Mouse (Mus musculus): ENCODE results near the gene Avpr2. TPM values are rescaled to one million over a fixed set of nuclear protein-coding genes. Genes with fewer than 3 reads are reported as not detected.

The Avpr2 gene
- polyA plus RNA-seq (2012; ENCODE audit: low replicate concordance), result 0.46 TPM in 1 of 2 replicates, not detected in the other

DNA sequence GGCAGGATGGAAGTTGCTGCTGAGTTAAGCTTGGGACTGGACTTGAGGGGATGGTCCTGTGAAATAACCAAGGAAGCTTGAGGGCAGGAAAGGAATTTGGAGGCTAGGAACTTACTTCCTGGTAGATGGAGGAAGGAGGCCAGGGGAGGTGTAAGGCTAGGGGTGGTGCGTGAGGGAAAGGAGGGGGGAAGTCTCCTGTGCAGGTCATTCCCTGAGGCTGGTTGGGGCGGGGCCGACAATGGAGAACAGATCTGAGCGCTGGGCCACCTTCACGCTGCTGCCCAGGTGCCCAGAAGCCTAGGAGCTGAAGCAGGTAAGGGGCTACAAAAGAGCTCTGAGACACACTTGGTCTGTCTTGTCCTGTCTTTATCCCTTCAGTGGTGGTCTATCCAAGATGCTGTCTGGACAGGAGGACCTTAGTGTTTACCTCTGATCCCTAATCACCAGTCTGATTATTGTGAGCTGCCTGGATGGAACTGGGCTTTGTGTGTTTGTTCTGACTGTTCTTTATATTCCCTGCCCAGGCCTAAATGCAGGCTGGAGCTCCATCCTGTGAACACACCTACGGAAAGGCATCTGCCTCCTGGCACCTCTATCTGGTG lies at the start of gene Avpr2:
Gene Avpr2, plus strand, starts transcription at position 552 of the 602 bp plus-strand sequence.

DNA sequence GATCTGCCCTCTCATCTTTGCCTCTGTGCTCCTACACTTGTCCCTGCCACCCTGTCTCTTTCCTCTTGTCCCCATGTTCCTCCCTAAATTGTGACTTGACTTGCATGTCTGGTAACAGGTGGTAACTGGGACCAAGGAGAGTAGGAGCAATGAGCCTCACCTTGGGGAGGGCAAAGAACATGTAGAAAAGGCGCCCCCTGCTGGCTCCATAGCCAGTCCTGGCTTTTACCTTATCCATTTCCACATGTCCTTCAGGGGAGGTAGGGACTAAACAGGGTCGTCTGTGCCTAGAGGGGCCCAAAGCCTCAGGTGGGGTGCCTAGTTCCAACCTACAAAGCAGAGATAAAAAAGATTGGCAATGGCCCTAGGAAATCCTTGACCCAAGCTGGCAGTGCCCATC lies 3.8 kb downstream of the Avpr2 start, which contains the start of gene L1cam:
Gene L1cam, minus strand, starts transcription at position 387 of the 400 bp plus-strand sequence.

DNA sequence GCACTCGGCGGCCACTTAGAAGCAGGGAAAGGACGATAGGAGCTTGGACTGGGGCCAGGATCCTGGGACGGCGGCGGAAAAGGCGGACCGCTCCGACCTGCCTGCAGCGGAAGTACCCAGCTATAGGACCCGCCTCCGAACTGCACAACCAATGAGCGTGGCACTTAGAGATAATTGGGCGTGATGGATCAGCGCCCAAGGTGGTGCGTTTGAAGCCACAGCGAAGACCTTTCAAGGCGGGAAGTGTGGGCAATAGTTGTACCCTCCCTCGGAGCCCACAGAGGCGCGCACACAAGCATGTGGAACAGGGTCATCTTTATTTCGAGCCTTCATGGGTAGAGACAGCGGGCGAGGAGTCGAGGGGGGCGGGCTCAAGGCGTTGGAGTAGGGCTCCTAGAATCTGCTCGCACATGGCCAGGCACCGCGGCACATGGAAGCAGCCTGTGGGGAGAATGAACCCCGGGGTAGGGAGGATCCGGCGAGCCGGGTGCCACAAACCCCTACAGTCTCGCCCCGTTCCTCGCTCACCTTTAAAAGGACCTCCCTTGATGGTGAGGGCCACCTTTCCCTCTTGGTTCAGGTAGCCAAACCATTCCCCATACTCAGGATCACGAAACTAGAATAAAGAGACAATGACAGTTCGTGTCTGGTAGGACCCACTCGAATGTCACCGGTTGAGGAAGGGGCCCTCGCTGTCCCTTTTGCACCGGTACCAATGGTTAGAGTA lies 30.1 kb downstream of the Avpr2 start, which contains the start of the genes Arhgap4 and Naa10:
Gene Arhgap4, minus strand, starts transcription at position 48 of the 727 bp plus-strand sequence.
Gene Naa10, minus strand, starts transcription at position 122 of the 727 bp plus-strand sequence.

DNA sequence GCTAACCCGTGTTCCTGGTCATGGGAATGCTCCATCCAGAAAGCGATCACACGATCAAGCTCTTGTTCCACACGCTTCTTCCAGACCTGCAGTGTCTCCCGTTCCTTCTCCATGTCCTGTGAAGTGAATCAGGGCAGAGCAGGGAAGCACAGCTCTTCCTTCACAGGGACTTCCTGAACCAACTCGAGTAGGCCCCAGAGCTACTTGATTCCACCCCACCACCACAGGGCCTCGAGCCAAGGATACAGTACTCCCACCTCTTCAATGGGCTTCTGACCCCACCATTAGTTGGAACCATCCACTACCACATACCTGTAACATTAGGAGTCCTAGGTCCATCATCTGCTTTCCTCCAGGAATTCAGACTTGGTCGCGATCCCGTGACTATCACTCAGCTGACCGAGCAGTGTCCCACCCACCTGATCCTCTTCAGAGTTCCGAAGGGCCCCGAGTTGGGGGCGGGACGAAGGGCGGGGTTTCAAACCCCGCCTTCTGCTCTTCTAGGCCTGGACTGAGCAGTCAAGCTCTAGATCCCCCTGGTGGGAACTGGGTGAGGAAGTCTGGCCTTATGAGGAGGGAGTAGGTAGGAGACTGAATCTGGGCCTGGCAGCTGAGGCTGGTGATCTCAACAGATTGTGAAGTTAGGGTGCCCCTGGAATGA lies 38.6 kb downstream of the Avpr2 start, which contains the start of gene Renbp:
Gene Renbp, minus strand, starts transcription at position 449 of the 661 bp plus-strand sequence.

Other genes with a start within 250 kb of the Avpr2 start
- 0.21 and 0.50 TPM in 2 replicates for gene Pnck, start 232.0 kb upstream of the Avpr2 start, polyA plus RNA-seq (2012; ENCODE audit: low replicate concordance)
- gene Slc6a8, start 219.0 kb upstream of the Avpr2 start, polyA plus RNA-seq (2012; ENCODE audit: low replicate concordance), result 0.57 and 0.89 TPM in 2 replicates
- 5.8 and 8.4 TPM in 2 replicates for gene Bcap31, start 175.9 kb upstream of the Avpr2 start, polyA plus RNA-seq (2012; ENCODE audit: low replicate concordance)
- 10.7 and 18.0 TPM in 2 replicates for gene Abcd1, start 175.5 kb upstream of the Avpr2 start, polyA plus RNA-seq (2012; ENCODE audit: low replicate concordance)
- gene Plxnb3, start 135.0 kb upstream of the Avpr2 start, polyA plus RNA-seq (2012; ENCODE audit: low replicate concordance), result 0.75 and 0.76 TPM in 2 replicates
- 3.0 and 9.8 TPM in 2 replicates for gene Srpk3, start 117.7 kb upstream of the Avpr2 start, polyA plus RNA-seq (2012; ENCODE audit: low replicate concordance)
- gene Idh3g, start 105.2 kb upstream of the Avpr2 start, polyA plus RNA-seq (2012; ENCODE audit: low replicate concordance), result 21.6 and 28.2 TPM in 2 replicates
- 13.6 and 32.8 TPM in 2 replicates for gene Ssr4, start 105.1 kb upstream of the Avpr2 start, polyA plus RNA-seq (2012; ENCODE audit: low replicate concordance)
- gene Pdzd4, start 67.1 kb upstream of the Avpr2 start, polyA plus RNA-seq (2012; ENCODE audit: low replicate concordance), result 0.80 and 1.3 TPM in 2 replicates
- 0.76 and 0.90 TPM in 2 replicates for gene L1cam, start 4.0 kb downstream of the Avpr2 start, polyA plus RNA-seq (2012; ENCODE audit: low replicate concordance)
- gene Arhgap4, start 29.8 kb downstream of the Avpr2 start, polyA plus RNA-seq (2012; ENCODE audit: low replicate concordance), result 14.9 and 31.1 TPM in 2 replicates
- 50.5 and 132 TPM in 2 replicates for gene Naa10, start 29.8 kb downstream of the Avpr2 start, polyA plus RNA-seq (2012; ENCODE audit: low replicate concordance)
- 2.2 and 22.1 TPM in 2 replicates for gene Renbp, start 38.7 kb downstream of the Avpr2 start, polyA plus RNA-seq (2012; ENCODE audit: low replicate concordance)
- gene Hcfc1, start 74.3 kb downstream of the Avpr2 start, polyA plus RNA-seq (2012; ENCODE audit: low replicate concordance), result 177 and 378 TPM in 2 replicates
- 374 and 449 TPM in 2 replicates for gene Irak1, start 131.8 kb downstream of the Avpr2 start, polyA plus RNA-seq (2012; ENCODE audit: low replicate concordance)
- gene Opn1mw, start 235.4 kb downstream of the Avpr2 start, polyA plus RNA-seq (2012; ENCODE audit: low replicate concordance), result not detected in 2 replicates
- gene Mecp2, start 243.3 kb downstream of the Avpr2 start, polyA plus RNA-seq (2012; ENCODE audit: low replicate concordance), result 27.3 and 47.4 TPM in 2 replicates